Mouse (Mus musculus): ENCODE results near the gene Txnrd1.

Txnrd1 gene

GRCm38 (mm10) chr10:82817936-82818335 is 15.8 kb upstream of the Txnrd1 start:
- peak; percentile 25 to 27 for DNase-seq (ENCODE audit: low spot score in 2 of 2)

- peak; percentile 55 to 58 for DNase-seq (ENCODE audit: low spot score in 2 of 2)
These were observed 15.1 kb upstream of the Txnrd1 start for GRCm38 (mm10) chr10:82818661-82819060.

- no peak for DNase-seq (ENCODE audit: low spot score in 2 of 2)
These were observed 10.5 kb upstream of the Txnrd1 start for GRCm38 (mm10) chr10:82823108-82823778.

DNA sequence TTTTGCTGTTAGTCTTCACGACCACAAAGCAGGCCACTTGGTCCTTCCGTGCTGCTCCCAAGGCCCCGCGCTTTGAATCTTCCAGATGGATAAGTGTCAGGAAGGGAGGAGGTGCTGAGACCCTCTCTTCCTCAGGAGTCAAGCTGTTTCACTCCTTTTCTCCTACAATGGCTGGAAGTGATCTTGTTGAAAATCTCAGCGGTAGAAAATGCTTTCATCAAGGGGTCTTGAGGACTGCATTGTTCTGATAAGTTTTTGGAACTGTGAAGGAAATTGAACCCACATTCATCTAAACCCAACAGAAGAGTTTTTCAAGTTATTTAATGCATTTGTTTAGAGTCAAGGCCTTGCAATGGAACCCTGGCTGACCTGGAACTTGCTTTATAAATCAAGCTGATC is 10.0 kb upstream of the Txnrd1 start:
- DNase-seq (ENCODE audit: low spot score in 2 of 2): no peak

GRCm38 (mm10) chr10:82824541-82824940 is 9.2 kb upstream of the Txnrd1 start:
- no peak for DNase-seq (ENCODE audit: low spot score in 2 of 2)

- DNase-seq (ENCODE audit: low spot score in 2 of 2): no peak
These were observed 7.2 kb upstream of the Txnrd1 start for GRCm38 (mm10) chr10:82826516-82826915.

DNA sequence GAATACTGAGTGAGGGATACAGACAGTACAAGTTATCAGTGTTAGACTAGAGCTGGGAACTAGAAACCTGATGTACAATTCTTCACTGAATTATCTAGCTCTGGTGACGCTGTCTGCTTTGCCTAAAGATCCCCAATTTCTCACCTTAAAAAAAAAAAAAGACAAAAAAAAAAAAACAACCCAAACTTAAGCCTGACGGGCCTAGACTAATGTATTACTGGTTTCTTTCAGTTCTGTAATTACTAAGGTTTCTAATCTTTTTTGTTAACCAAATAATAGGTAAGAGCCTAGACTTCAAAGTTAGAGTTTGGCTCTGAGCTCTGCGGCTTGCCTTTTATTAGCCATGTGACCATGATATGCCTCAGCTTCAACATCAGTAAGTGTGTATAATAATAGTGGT is 2.1 kb downstream of the Txnrd1 start:
- DNase-seq (ENCODE audit: low spot score in 2 of 2): no peak

- DNase-seq (ENCODE audit: low spot score in 2 of 2): no peak
These were observed 4.6 kb downstream of the Txnrd1 start for GRCm38 (mm10) chr10:82838390-82838789.

- DNase-seq (ENCODE audit: low spot score in 2 of 2): no peak
These were observed 10.3 kb downstream of the Txnrd1 start for GRCm38 (mm10) chr10:82844090-82844489.

GRCm38 (mm10) chr10:82844731-82845130 is 11.0 kb downstream of the Txnrd1 start:
- no peak for DNase-seq (ENCODE audit: low spot score in 2 of 2)

DNA sequence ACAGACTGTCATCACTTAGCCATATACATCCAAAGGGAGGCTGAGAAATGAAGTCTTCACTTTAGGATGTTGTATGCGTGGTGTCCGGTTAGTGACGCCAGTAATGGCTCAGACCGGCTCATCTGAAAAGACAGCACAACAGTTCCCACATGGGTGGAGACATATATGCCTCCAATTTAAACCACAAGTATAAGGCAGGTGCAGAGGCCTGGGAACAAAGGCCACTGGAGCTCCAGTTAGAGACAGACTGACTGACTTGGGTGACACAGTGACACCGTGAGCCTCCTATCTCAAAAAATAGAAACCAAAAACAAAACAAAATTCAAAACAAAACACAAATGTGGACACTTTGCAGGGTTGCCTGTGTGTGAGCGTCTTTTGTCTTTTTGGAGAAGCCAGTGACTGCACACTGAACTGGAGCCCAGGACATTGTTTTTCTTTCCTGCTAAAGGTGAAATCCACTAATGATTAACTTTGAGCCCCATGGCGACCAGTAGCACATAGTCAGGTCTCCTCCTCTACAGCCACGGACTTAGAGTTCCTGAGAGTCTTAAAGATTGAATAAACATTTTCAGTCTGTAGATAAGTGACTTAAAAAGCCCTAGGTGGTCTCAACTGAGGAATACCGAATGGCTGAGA is 14.2 kb downstream of the Txnrd1 start:
- no peak for DNase-seq (ENCODE audit: low spot score in 2 of 2)

DNA sequence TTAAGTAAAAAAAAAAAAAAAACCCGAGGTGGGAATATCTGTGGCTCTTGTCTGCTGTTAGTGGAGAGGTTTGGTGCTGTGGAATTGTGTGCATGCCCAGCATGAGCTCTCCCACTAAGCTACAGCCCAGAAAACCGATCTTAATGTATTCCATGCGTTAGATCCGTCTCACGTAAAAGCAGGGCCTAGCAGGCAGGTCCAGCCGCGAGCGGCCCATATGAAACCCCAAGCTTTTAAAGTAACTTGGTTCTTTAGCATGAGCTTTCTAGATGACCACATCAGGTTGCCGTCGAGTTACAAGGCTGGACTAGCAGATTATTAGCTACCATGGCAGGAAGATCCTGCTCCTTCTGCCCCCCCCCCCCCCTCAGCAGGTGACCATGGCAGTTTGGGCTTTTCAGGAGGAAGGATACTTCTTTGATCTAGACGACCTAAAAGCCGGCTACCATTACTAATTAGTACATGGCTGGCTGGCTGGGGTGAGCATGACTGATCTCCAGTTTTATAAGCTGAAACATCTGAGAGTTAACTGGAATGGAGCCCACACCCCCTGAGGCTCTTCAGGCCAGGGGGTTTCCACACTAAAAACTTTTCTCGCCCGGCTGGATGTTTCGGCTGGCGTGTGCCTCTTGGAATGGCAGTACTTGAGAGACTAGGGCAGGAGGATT is 16.1 kb downstream of the Txnrd1 start:
- no peak for DNase-seq (ENCODE audit: low spot score in 2 of 2)

GRCm38 (mm10) chr10:82850354-82850752 is 16.6 kb downstream of the Txnrd1 start:
- no peak for DNase-seq (ENCODE audit: low spot score in 2 of 2)

DNA sequence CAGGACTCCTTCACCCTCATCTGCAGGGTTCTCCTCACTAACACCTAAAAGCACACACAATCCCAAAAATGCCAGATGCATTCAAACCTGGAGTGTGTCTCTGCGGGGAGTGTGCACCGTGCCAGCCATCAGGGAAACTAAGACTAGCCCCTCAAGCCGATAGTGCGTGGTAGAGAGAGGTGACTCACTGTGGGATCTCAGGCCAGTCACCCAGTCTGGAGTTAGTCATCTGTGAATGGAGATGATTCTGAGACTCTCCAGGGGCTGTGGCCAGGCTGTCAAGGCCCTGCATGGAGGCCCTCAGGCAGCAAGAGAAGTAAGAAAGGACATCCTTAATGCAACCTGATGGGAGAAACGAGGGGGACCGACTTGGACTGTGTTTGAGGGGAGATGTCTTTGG is 18.0 kb downstream of the Txnrd1 start:
- DNase-seq (ENCODE audit: low spot score in 2 of 2): no peak

GRCm38 (mm10) chr10:82858032-82858680 is 24.4 kb downstream of the Txnrd1 start:
- no peak for DNase-seq (ENCODE audit: low spot score in 2 of 2)

DNA sequence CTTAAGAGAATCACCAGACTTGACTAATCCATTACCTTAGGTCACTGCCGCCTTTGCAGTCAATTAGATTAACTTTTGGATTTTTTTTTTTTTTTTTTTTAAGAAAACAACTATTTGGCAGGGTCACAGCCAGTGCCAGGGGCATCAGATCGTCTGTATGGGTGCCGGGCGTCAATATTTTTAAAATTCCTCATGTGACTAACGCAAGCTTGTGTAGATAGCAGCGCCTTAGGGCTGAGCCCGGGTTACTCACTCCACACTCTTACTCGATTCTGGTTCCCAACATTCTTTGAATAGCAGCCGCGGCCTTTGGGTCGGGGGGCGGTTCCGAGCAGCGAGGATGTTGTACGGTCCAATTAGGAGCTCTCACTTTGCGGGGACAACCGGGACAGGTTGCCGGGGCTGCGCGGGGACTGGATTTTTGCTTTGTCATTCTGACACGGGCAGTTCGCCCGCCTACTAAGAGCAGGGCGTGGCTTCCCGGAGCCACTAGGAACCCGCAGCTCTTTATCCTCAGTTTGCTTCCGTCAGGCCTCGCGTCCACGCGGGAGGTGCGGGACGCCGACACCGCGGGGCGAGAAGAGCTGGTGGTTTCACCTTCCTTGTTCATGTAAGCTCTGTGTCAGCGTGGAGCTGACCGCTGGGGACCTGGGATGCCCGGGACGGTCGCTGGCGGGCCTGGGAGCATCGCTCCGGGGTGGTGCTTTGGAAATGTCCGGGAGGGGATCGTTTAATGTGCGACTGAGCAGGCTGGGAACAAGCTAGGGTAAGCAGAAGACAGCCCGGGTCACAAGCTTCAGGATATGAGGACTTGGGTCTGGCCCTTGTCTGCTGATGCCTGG is 25.2 kb downstream of the Txnrd1 start:
- peak; percentile 77 to 83 for DNase-seq (ENCODE audit: low spot score in 2 of 2)

GRCm38 (mm10) chr10:82859533-82859915 is 25.8 kb downstream of the Txnrd1 start:
- DNase-seq (ENCODE audit: low spot score in 2 of 2): peak; percentile 12 to 26

DNA sequence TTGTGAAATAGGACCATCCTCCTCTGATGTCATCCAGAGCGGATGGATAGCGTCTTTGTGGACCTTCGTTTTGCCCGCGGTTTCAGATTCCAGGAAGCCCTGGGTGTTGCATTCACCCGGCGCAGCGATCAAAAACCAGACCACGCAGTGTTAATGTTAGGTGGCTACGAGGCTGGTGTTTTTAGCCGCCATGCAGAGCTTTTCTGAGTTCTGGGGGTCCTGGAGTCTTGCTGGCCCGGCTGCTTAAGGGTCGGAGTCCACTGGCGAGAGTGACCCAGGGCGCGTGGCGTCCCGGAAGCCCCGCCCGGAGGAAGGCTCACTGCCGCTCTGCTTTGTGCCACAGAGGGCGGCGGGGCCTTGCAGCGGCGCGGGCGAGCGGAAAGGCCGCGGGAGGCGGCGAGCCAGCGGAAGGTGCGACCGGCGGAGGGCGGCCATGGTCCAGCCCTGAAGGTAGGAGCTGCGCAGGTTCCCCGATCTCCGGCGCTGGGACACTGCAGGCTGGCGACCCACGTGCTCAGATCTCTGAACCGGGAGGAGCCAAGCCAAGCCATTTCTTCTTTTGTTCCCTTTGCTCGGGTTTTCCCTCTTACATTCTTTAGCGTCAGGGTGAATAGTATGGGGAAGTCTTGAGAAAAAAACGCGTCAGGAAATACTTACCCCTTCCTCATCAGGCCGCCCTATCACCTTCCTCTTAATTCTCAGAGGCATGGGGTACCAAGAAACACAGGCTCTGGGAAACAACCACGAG is 26.6 kb downstream of the Txnrd1 start:
- peak; percentile 73 for DNase-seq (ENCODE audit: low spot score in 2 of 2)

GRCm38 (mm10) chr10:82860929-82861315 is 27.2 kb downstream of the Txnrd1 start:
- DNase-seq (ENCODE audit: low spot score in 2 of 2): no peak

DNA sequence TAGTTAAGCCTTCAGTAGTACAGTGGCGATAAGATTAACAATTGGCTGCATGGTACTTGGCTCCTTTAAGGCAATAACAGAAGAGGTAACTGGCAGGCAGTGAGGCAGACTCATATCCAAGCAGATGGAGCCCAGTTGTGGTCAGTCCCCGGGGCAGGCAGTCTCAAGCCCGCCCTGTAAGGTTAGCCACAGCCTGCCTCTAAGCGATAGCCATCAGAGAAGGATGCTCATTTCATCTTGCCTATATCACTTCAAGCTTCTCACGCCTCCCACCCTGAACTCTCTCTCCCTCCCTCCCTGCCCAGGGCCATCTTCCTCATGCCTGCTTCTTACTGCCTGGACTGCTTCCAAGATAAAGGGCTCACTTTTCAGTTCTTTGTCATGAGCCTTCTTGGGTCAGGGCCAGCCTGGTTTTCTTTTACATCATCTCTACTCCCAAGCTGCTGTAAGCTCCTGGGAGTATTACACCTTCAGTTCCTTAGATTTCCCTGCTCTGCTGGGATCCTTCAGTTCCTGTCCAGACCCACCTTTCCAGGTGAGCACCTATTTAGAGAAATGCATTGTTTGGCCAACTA is 29.4 kb downstream of the Txnrd1 start:
- no peak for DNase-seq (ENCODE audit: low spot score in 2 of 2)

GRCm38 (mm10) chr10:82863827-82864226 is 30.1 kb downstream of the Txnrd1 start:
- no peak for DNase-seq (ENCODE audit: low spot score in 2 of 2)

Data from spleen, postnatal 36 days (tissue).